Mouse (Mus musculus): ENCODE data around the gene Vps8. TPM values are rescaled to one million over a fixed set of nuclear protein-coding genes. Genes with fewer than 3 reads are reported as not detected.

Gene Vps8
- polyA plus RNA-seq, 1 experiment from 2014 or later: 20.1 TPM

DNA sequence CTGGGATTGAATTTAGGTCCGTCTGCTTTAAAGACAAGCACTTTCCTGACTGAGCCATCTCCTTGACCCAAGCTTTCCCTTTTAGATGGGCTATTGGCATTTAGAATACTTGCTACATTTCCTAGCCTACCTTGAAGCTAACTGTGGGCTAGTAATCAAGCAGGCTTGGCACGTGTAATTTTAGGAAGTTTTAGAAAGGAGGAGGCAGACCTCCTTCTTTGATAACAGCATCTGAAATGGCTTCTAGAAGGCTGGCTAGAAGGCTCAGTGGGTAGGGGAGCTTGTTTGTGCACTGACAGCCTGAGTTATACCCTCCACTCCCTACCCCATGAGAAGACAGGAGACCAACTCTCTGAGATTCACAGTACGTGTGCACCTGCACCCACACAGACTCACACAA lies 9.1 kb upstream of the Vps8 start:
- Histone ChIP-seq H3K4me2 (ENCODE audit: low read depth, low read length) (no peak overlapping the region), H3K4me3 (replicated peaks; ENCODE audit: low read length) (no peak overlapping the region), H3K27me3 (ENCODE audit: control insufficient read depth, insufficient read depth, low read length) (no peaks in the 10 kb centered on the region; the same call in 1 of the 2 replicates), H3K36me3 (ENCODE audit: control insufficient read depth, insufficient read depth, low read length) (no peaks in the 10 kb centered on the region), H3K27ac (ENCODE audit: low read length) (no peak overlapping the region), H3K9me3 (replicated peaks; ENCODE audit: control insufficient read depth, low read length) (no peaks in the 10 kb centered on the region), H3K9ac (ENCODE audit: low read length) (no peak overlapping the region), H3K4me1 (ENCODE audit: control insufficient read depth, insufficient read depth, low read length) (no peaks in the 10 kb centered on the region)
- 68% methylated on average over 3 of the region's 3 CpGs for WGBS
- ATAC-seq (ENCODE audit: insufficient read depth, low FRiP score): no peak

GRCm38 (mm10) chr16:21415128-21415527 lies 7.8 kb upstream of the Vps8 start:
- no peaks in the 10 kb centered on the region for H3K9me3 ChIP-seq (replicated peaks; ENCODE audit: control insufficient read depth, low read length)
- no peak for ATAC-seq (ENCODE audit: insufficient read depth, low FRiP score)
- no peaks in the 10 kb centered on the region for H3K4me1 ChIP-seq (ENCODE audit: control insufficient read depth, insufficient read depth, low read length)
- no peak overlapping the region for H3K9ac ChIP-seq (ENCODE audit: low read length)
- H3K36me3 ChIP-seq (ENCODE audit: control insufficient read depth, insufficient read depth, low read length): no peaks in the 10 kb centered on the region
- H3K4me2 ChIP-seq (ENCODE audit: low read depth, low read length): no peak overlapping the region
- no peak overlapping the region for H3K27ac ChIP-seq (ENCODE audit: low read length)
- H3K4me3 ChIP-seq (replicated peaks; ENCODE audit: low read length): no peak overlapping the region
- no peaks in the 10 kb centered on the region; the same call in 1 of the 2 replicates for H3K27me3 ChIP-seq (ENCODE audit: control insufficient read depth, insufficient read depth, low read length)
- WGBS: 94% methylated on average over 8 of the region's 8 CpGs

- Histone ChIP-seq H3K4me1 (ENCODE audit: control insufficient read depth, insufficient read depth, low read length) (no peaks in the 10 kb centered on the region), H3K4me3 (replicated peaks; ENCODE audit: low read length) (no peak overlapping the region), H3K36me3 (ENCODE audit: control insufficient read depth, insufficient read depth, low read length) (no peaks in the 10 kb centered on the region), H3K27ac (ENCODE audit: low read length) (no peak overlapping the region), H3K4me2 (ENCODE audit: low read depth, low read length) (no peak overlapping the region), H3K9ac (ENCODE audit: low read length) (no peak overlapping the region), H3K27me3 (ENCODE audit: control insufficient read depth, insufficient read depth, low read length) (no peaks in the 10 kb centered on the region; the same call in 1 of the 2 replicates), H3K9me3 (replicated peaks; ENCODE audit: control insufficient read depth, low read length) (no peaks in the 10 kb centered on the region)
- WGBS: 38% methylated on average over 5 of the region's 5 CpGs
- ATAC-seq (ENCODE audit: insufficient read depth, low FRiP score): no peak
These were observed 4.9 kb upstream of the Vps8 start for GRCm38 (mm10) chr16:21418012-21418411.

DNA sequence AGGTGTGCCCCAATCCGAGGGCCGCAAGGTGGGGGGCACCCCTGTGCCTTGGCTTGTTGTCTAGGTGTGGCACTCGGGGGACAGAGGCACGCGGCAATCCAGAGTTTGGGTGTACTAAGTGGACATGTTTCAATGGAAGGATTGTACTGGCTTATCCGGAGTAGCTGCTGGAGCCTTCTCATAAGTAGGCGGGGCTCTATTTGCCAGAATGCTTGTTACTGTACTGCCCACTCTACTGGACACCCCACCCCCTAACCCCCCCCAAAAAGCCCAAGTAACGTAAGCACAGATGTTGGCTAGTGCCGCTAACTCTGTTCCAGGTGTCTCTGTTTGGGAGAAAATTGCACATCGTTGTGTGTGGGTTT lies 610 bp downstream of the Vps8 start:
- peak overlapping the region; percentile 88 for H3K9ac ChIP-seq (ENCODE audit: low read length)
- peaks cover 3% of the 10 kb centered on the region; the same call in 1 of the 2 replicates for H3K4me1 ChIP-seq (ENCODE audit: control insufficient read depth, insufficient read depth, low read length)
- H3K9me3 ChIP-seq (replicated peaks; ENCODE audit: control insufficient read depth, low read length): no peaks in the 10 kb centered on the region
- H3K4me2 ChIP-seq (ENCODE audit: low read depth, low read length): peak overlapping the region; percentile 87
- no peaks in the 10 kb centered on the region for H3K27me3 ChIP-seq (ENCODE audit: control insufficient read depth, insufficient read depth, low read length)
- H3K27ac ChIP-seq (ENCODE audit: low read length): peak overlapping the region; percentile 91
- H3K36me3 ChIP-seq (ENCODE audit: control insufficient read depth, insufficient read depth, low read length): no peaks in the 10 kb centered on the region
- peak; percentile 79 for ATAC-seq (ENCODE audit: insufficient read depth, low FRiP score)
- H3K4me3 ChIP-seq (replicated peaks; ENCODE audit: low read length): peak overlapping the region; percentile 93
- under 1% methylated on average over 10 of the region's 10 CpGs for WGBS

DNA sequence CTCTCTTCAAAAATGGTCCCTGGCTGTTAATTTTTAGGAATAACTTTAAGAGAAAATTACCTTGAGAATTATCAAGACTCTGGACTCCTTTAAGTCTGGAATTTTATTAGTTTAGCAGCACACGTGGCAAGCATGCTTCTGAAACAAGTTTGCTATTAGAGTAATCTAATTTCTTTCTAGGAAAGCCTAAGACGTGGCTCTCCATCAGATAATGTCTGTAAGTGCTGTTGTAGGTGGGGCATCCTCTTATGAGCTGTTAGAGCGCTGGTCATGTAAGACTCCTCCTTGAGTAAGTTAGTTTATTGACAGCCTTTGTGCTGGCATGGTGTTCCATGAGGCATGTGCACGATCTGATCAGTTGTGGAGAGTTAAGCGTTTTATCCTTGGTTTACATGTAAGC lies 5.2 kb downstream of the Vps8 start:
- 60% methylated on average over 5 of the region's 5 CpGs for WGBS
- no peak for ATAC-seq (ENCODE audit: insufficient read depth, low FRiP score)

DNA sequence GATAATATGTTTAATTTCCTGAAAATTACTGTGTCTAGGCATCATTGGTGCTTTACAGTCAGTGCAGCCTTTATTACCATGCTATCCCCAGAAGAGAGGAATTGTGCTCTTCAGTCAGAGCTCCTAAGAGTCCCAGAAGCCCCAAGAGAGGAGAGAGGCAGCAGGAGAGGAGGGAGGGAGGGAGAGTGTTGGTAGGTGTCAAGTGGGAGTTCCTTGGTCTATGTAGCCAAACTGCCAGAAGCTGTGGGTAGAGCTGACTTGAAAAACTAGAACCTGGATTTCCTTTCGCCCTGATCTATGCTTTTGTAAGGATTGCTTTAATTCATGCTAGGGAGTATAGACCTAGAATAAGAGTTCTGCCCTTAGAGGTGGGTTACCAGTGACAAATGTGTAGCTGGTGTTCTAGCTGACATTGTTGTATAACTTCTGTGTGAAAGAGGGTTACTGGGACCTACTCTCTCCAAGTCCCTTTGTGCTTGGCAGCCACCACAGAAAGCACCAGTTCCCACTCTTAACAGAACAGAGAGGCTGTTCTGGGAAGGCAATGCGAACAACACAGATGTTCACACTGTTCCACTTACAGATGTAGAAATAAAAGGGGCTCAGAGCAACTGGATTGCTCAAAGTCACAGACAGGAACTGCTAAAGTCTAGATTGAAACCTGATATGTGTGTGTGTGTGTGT lies 7.6 kb downstream of the Vps8 start:
- Histone ChIP-seq H3K27ac (ENCODE audit: low read length) (no peak overlapping the region), H3K4me3 (replicated peaks; ENCODE audit: low read length) (no peak overlapping the region), H3K36me3 (ENCODE audit: control insufficient read depth, insufficient read depth, low read length) (no peaks in the 10 kb centered on the region), H3K9ac (ENCODE audit: low read length) (no peak overlapping the region), H3K9me3 (replicated peaks; ENCODE audit: control insufficient read depth, low read length) (no peaks in the 10 kb centered on the region), H3K27me3 (ENCODE audit: control insufficient read depth, insufficient read depth, low read length) (no peaks in the 10 kb centered on the region), H3K4me2 (ENCODE audit: low read depth, low read length) (no peak overlapping the region), H3K4me1 (ENCODE audit: control insufficient read depth, insufficient read depth, low read length) (no peaks in the 10 kb centered on the region)
- no peak for ATAC-seq (ENCODE audit: insufficient read depth, low FRiP score)
- 86% methylated on average over 2 of the region's 2 CpGs for WGBS

More for the DNA sequence above, 5.2 kb downstream of the Vps8 start:
- H3K9me3 ChIP-seq (replicated peaks; ENCODE audit: control insufficient read depth, low read length): no peaks in the 10 kb centered on the region
- H3K9ac ChIP-seq (ENCODE audit: low read length): no peak overlapping the region
- peaks cover 3% of the 10 kb centered on the region; the same call in 1 of the 2 replicates for H3K4me1 ChIP-seq (ENCODE audit: control insufficient read depth, insufficient read depth, low read length)
- no peaks in the 10 kb centered on the region for H3K27me3 ChIP-seq (ENCODE audit: control insufficient read depth, insufficient read depth, low read length)
- no peak overlapping the region for H3K4me2 ChIP-seq (ENCODE audit: low read depth, low read length)
- no peak overlapping the region for H3K27ac ChIP-seq (ENCODE audit: low read length)
- no peak overlapping the region for H3K4me3 ChIP-seq (replicated peaks; ENCODE audit: low read length)
- no peaks in the 10 kb centered on the region for H3K36me3 ChIP-seq (ENCODE audit: control insufficient read depth, insufficient read depth, low read length)

DNA sequence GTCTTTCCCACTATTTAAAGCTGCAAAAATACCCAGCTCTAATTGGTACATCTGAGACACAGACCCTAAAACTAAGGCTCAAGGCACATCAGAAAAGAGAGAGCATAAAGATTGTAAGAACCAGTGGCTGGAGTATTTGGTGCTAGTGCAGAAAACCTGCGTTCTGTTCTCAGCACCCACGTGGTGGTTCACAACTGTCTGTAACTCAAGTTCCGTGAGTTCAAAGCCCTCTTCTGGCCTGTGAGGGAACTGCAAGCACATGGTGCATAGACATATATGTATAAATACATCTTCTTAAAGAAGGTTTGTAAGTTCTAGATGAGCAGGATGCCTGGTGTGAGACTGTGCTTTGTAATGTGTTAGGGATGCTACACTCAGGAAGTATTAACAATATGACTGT lies 8.7 kb downstream of the Vps8 start:
- WGBS: 90% methylated on average over 3 of the region's 3 CpGs
- Histone ChIP-seq H3K27ac (ENCODE audit: low read length) (no peak overlapping the region), H3K9ac (ENCODE audit: low read length) (no peak overlapping the region)

GRCm38 (mm10) chr16:21433543-21433942 lies 10.6 kb downstream of the Vps8 start:
- 51% methylated on average over 3 of the region's 3 CpGs for WGBS
- no peak overlapping the region for H3K27ac ChIP-seq (ENCODE audit: low read length)

More for the DNA sequence above, 8.7 kb downstream of the Vps8 start:
- H3K27me3 ChIP-seq (ENCODE audit: control insufficient read depth, insufficient read depth, low read length): no peaks in the 10 kb centered on the region
- no peaks in the 10 kb centered on the region for H3K9me3 ChIP-seq (replicated peaks; ENCODE audit: control insufficient read depth, low read length)
- H3K4me3 ChIP-seq (replicated peaks; ENCODE audit: low read length): no peak overlapping the region
- no peak for ATAC-seq (ENCODE audit: insufficient read depth, low FRiP score)
- H3K4me2 ChIP-seq (ENCODE audit: low read depth, low read length): no peak overlapping the region
- no peaks in the 10 kb centered on the region for H3K36me3 ChIP-seq (ENCODE audit: control insufficient read depth, insufficient read depth, low read length)
- no peaks in the 10 kb centered on the region for H3K4me1 ChIP-seq (ENCODE audit: control insufficient read depth, insufficient read depth, low read length)

DNA sequence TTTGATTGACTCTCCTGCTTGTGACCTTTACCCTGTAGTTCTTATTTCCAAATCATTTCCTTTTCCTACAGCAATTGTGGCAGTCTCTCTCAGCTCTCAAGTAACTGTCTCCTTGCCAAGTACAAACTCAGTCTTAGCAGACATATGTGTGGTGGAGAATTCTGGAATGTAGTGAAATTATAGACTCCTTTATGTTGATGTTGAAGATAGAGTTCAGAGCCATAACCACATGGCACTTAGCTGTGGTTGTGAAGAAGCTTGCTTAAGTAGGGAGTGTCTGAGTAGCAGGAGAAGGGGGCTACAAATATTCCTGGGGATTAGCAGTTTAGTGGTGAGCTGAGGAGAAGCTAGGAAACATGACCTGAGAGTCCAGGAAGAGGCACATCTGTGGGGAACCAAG lies 18.1 kb downstream of the Vps8 start:
- no peak overlapping the region for H3K4me2 ChIP-seq (ENCODE audit: low read depth, low read length)
- 0 out of 2 replicates have a peak, but pooled peaks have one; percentile 25 for ATAC-seq (ENCODE audit: insufficient read depth, low FRiP score)
- H3K27ac ChIP-seq (ENCODE audit: low read length): no peak overlapping the region
- no peaks in the 10 kb centered on the region for H3K9me3 ChIP-seq (replicated peaks; ENCODE audit: control insufficient read depth, low read length)
- no peak overlapping the region for H3K4me3 ChIP-seq (replicated peaks; ENCODE audit: low read length)
- no peaks in the 10 kb centered on the region for H3K27me3 ChIP-seq (ENCODE audit: control insufficient read depth, insufficient read depth, low read length)
- no peaks in the 10 kb centered on the region for H3K36me3 ChIP-seq (ENCODE audit: control insufficient read depth, insufficient read depth, low read length)
- H3K4me1 ChIP-seq (ENCODE audit: control insufficient read depth, insufficient read depth, low read length): no peaks in the 10 kb centered on the region
- H3K9ac ChIP-seq (ENCODE audit: low read length): no peak overlapping the region

More at GRCm38 (mm10) chr16:21433543-21433942, 10.6 kb downstream of the Vps8 start:
- Histone ChIP-seq H3K4me2 (ENCODE audit: low read depth, low read length) (no peak overlapping the region), H3K36me3 (ENCODE audit: control insufficient read depth, insufficient read depth, low read length) (no peaks in the 10 kb centered on the region), H3K27me3 (ENCODE audit: control insufficient read depth, insufficient read depth, low read length) (no peaks in the 10 kb centered on the region), H3K9me3 (replicated peaks; ENCODE audit: control insufficient read depth, low read length) (no peaks in the 10 kb centered on the region), H3K4me1 (ENCODE audit: control insufficient read depth, insufficient read depth, low read length) (no peaks in the 10 kb centered on the region), H3K9ac (ENCODE audit: low read length) (no peak overlapping the region), H3K4me3 (replicated peaks; ENCODE audit: low read length) (no peak overlapping the region)
- no peak for ATAC-seq (ENCODE audit: insufficient read depth, low FRiP score)
